Mouse (Mus musculus) embryonic facial prominence, embryonic 10.5 days (tissue): ENCODE measurements around the gene Agps. TPM values are rescaled to one million over a fixed set of nuclear protein-coding genes. Genes with fewer than 3 reads are reported as not detected.
"Not testable (repeated sequence)": the region's sequence is repeated elsewhere in the genome, so short reads cannot be mapped to it uniquely, and the experiment has no call there.

Source experiments
- DNase-seq: peaks from one replicate; pipeline ENCODE4 v3.0.0-alpha.2; 2017; ENCODE audit warnings: low spot score
- H3K27ac ChIP-seq: fragments of 300-500 bp; sonication (generic); replicated peaks from 2 replicates; pipeline ENCODE4 v1.5.1; 2016; ENCODE audit warnings: mild to moderate bottlenecking
- H3K27me3 ChIP-seq: fragments of 300-500 bp; sonication (generic); replicated peaks from 2 replicates; pipeline ENCODE4 v1.6.1; 2016; ENCODE audit warnings: low read depth, mild to moderate bottlenecking; ENCODE audit not compliant: poor library complexity, severe bottlenecking
- H3K36me3 ChIP-seq: fragments of 300-500 bp; sonication (generic); replicated peaks from 2 replicates; pipeline ENCODE4 v1.6.1; 2016; ENCODE audit warnings: mild to moderate bottlenecking, moderate library complexity
- H3K4me1 ChIP-seq: fragments of 300-500 bp; sonication (generic); 2 replicates; pipeline ENCODE4 v1.6.1; 2016
- H3K4me3 ChIP-seq: fragments of 300-500 bp; sonication (generic); 2 replicates; pipeline ENCODE4 v1.5.1; 2016; ENCODE audit warnings: mild to moderate bottlenecking, moderate library complexity
- H3K9me3 ChIP-seq: fragments of 300-500 bp; sonication (generic); 2 replicates; pipeline ENCODE4 v1.6.1; 2016; ENCODE audit warnings: mild to moderate bottlenecking
- WGBS: fragments of 180-500 bp; shearing (Covaris S2); methylation state at CpG from one replicate; pipeline ENCODE4 v1.1.7; 2016; 5-methylcytosine and 5-hydroxymethylcytosine counted together
- polyA plus RNA-seq: library from polyadenylated mRNA; unstranded; fragments of >200 nt; fragmentation: Nextera tagmentation; extraction: Ambion mirVana; gene quantifications from 2 replicates; pipeline ENCODE4 v1.2.1, GENCODE M21; 2016

Agps gene
- polyA plus RNA-seq, 1 experiment from 2014 or later = 48.7 TPM

- Histone ChIP-seq H3K4me3 (no peak overlapping the region), H3K9me3 (no peaks in the 10 kb centered on the region), H3K27me3 (no peaks in the 10 kb centered on the region), H3K36me3 (no peaks in the 10 kb centered on the region), H3K27ac (no peak overlapping the region), H3K4me1 (no peaks in the 10 kb centered on the region)
- no peak for DNase-seq
- WGBS = 68% methylated on average over 9 of the region's 9 CpGs
These were observed 142.2 kb downstream of the Agps start for GRCm38 (mm10) chr2:75974131-75974530.

DNA sequence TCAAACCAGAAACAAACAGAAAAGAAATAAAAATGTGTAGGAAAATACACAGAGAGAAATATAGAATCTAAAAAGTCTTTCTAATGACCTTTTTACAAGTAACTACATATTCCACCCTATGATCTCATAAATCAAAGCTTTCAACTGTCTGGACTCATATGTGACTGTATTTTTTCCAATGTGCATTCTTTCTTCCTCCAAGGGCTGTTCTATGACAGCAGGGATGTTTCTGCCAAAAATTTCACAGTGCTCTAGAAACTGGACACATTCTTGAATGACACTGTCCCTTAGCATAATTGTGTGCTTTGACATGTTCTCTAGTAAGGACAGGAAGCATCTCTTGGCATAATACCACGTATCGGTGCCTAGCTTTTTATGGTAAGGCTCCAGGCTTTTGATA is 144.1 kb downstream of the Agps start:
- not testable (repeated sequence) for DNase-seq, H3K4me3 ChIP-seq
- WGBS = 93% methylated on average over 2 of the region's 2 CpGs

DNA sequence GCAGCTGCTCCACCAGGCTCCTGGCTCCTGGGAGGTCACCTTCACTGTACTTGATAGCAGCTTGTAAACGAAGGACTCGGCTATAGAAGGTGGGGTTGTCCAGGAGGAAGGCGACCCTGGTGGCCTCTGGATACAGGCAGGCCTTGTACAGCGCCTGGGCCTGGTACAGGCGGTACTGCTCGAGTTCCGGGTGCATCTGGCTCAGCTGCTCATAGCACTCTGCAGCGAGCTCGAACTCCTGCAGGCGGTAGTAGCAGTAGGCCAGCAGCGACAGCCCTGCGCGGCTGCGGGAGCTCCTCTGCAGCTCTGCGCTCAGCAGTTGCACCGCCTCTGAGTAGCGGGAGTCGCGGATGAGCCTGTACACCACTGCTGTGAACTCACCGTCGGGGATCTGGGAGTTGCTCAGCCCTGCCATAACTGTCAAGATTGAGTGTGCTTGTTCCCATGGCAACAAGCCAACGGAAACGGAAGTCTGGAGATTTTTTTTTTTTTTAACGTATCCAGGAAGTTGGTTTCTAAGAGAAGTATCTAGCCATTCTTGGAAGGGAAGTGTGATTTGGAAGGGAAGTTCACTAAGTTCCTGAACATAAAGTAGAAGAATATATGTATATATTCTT is 145.9 kb downstream of the Agps start, which contains the start of gene Ttc30a2:
Gene Ttc30a2 (minus strand): TSS at position 419 of the 617 bp plus-strand sequence.
- H3K9me3 ChIP-seq, H3K36me3 ChIP-seq, H3K27ac ChIP-seq, H3K27me3 ChIP-seq, H3K4me1 ChIP-seq: not testable (repeated sequence)
- WGBS = 27% methylated on average over 24 of the region's 24 CpGs
- peak within 1 kb of the TSS; percentile 33; the same call in 1 of the 2 replicates for H3K4me3 ChIP-seq
- peak; percentile 36 for DNase-seq

More for the DNA sequence above, 144.1 kb downstream of the Agps start:
- H3K27me3 ChIP-seq, H3K36me3 ChIP-seq, H3K27ac ChIP-seq, H3K9me3 ChIP-seq, H3K4me1 ChIP-seq: not testable (repeated sequence)

Other genes starting within 250 kb of the Agps start
- gene Hnrnpa3, start 172.9 kb upstream of the Agps start, polyA plus RNA-seq = 364 and 384 TPM in 2 replicates
- gene Nfe2l2, start 127.5 kb upstream of the Agps start, polyA plus RNA-seq = 33.0 and 33.7 TPM in 2 replicates
- 6.2 and 7.0 TPM in 2 replicates for gene Ttc30b, start 106.4 kb downstream of the Agps start, polyA plus RNA-seq
- gene Ttc30a2, start 146.0 kb downstream of the Agps start, polyA plus RNA-seq = 0.23 and 0.65 TPM in 2 replicates
- 11.5 and 11.7 TPM in 2 replicates for gene Ttc30a1, start 149.8 kb downstream of the Agps start, polyA plus RNA-seq